Mouse (Mus musculus) liver, embryonic 14.5 days (tissue): ENCODE measurements around the gene Idi1.
"Not testable (repeated sequence)": the region's sequence is repeated elsewhere in the genome, so short reads cannot be mapped to it uniquely, and the experiment has no call there.

Source experiments
- CTCF ChIP-seq: IDR thresholded peaks from 2 replicates; pipeline ENCODE4 v1.5.1; 2016; ENCODE audit warnings: antibody characterized with exemption, low read depth, control low read depth
- EP300 ChIP-seq: IDR thresholded peaks from 2 replicates; pipeline ENCODE4 v1.6.1; 2016; ENCODE audit warnings: antibody characterized with exemption, low read depth

DNA sequence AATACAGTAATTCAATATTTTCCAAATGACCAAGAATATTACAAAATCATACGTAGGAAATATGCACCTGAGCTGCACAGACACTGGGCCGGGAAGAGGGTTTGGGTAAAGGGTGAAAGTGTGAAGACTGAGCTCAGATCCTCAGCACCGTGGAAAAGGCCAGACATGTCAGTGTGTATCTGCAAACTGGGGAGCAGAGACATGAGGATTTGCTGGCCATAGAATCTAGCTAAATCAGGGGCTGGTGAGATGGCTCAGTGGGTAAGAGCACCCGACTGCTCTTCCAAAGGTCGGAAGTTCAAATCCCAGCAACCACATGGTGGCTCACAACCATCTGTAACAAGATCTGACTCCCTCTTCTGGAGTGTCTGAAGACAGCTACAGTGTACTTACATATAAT, 1.4 kb upstream of the Idi1 start:
- TF ChIP-seq CTCF, EP300: not testable (repeated sequence)
